Mouse (Mus musculus) right cerebral cortex, postnatal 10 days (tissue): ENCODE results near the gene Abtb2.

Experiments used
- DNase-seq, 2 experiments: peaks; one replicate each; pipeline ENCODE4 v3.0.0; 2021; ENCODE audit warnings: low spot score in 2 of 2

Abtb2 gene

DNA sequence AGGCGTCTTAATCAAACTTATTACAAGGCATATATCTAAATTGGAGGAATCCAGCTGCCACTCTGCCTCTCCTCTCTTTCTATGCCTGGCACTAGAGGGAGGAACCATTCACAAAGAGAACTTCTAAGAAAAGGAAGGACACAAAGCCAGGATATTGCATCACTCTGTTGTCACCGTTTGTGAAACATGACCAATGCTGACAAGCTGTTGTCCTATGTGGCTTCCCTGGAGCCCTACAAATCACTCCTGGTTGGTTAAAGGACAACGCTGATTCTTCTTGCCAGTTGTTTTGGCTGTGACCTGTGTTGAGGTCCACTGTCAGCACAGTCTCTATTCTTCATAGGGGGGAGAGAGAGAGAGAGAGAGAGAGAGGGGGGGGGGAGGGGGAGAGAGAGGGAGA lies 17.2 kb downstream of the Abtb2 start:
- DNase-seq = no peak

DNA sequence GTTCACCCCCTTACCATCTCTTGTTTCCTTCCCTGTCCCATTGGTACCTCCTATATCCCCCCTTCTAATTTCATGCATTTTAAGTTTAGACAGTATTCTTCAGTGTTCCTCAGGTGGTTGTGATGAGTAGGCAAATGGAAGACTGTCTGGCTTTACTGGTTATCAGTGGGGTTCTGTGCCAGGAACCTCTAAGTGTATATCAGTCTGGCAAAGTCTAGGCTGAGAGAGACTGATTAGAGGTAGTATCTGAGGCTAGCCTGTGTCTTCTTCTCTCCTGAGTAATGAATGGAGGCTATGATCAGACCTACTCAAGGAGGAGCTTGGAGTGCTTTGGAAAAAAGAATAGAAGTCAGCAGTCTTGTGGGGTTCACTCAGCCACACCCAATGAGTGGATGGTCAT lies 18.0 kb downstream of the Abtb2 start:
- no peak for DNase-seq

DNA sequence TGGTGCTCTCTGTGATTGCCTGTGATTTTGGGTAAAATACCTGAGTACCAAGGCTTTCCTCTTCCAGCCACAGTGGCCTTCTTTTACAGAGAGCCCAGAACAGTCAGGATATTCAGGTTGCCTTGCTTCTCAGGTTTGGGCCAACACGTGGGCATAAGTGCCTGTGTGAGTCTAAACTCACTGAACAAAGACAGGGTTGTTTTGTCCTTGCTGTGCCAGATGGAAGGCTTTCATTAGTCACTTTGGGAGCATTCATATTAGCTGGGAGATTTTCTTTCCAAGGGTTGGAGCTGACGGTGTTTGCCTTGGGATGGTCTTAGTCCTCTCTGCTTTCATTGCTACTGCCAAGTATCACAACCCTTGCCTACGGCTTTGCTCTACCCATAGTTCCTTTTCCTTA lies 20.3 kb downstream of the Abtb2 start:
- no peak for DNase-seq

DNA sequence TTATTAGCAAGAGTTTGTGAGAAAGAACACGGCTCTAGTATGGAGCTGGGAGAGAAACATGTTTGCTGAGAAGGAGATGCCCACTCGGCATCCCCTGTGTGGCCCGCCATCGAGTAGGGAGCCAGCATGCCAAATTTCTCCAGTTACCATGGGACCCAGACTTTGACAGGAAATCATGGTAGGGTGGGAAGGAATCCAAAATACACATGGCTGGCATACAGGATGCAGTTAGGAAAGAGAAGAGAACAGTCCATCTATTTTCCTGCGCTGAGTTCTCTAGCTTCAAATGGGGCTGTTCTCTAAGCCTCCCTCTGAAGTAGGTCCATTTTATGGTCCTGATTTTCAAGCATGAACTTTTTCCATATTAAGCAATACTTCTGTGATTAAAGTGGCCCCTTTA lies 22.7 kb downstream of the Abtb2 start:
- DNase-seq = no peak

DNA sequence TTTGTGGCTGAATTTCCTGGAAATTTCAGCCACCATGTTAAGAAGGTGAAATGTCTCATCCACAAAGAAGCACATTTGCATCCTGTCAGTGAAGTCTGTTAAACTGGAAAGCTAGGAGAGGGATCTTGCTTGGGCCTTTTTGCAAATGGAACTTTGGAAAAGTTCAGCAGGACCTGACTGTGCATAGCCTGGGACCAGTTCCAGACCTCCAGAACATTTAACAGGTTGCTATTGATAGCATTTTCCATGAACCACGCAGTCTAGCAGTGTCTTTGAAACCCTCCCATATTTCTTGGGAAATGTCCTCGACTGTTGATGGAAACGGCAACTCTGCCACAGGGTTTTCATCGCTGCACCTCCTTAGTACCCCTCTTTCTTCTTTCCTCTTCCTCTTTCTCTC lies 23.3 kb downstream of the Abtb2 start:
- no peak for DNase-seq

DNA sequence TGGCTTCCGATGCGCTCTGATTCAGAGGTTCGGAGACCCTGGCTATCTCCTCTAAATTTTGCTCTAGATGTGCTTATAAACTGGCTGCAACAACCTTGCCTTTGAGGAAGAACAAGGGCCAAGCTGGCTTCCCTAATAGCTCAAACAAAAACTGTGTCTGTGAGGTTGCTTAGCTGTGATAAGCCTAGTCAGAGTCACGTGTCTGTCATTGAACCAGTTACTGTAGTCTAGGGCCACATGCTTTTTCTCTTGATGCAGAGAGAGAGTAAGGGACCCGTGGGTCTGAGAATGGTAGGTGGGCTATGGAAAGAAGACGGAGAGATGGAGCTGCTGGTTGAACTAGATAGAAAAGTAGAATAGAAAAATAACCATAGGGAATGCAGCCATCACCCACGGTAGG lies 24.5 kb downstream of the Abtb2 start:
- DNase-seq = no peak

DNA sequence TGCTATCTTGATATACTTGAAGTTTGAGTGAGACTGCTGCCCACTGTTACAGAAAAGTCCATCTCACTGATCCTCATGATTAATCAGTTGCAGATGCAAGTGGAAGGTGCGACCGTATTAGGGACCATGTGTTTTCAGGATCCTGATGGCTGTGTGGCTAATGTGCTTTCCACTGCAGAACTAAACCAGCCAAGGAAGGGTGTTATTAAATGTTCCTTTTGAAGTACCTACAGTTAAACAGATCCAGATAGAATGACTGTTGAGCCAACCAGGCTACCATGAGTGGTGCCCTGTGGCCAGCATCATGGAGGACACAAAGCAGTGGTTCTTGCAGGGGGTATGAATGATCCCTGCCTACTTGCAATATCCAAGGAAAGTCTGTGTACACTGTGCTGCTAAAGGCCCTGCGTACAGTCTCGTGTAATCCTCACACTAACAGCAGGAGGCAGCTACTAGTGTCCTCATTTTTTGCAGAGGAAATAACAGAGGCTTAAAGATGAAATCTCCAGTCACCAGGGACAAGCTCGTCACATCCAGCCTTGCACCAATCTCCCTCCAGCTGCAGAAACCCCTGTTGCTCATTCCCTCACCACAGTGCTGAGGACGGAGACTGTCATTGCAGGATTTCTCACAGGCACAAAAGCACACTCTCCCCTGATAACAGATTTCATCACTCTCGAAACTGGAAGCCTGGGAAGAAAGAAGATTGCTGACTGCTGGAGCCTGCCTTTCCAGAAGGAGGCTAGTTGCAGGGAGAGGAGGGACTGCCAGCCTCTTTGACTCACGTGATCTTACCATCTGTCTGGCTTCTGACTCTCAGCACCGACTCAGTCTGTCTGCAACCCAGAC lies 25.9 kb downstream of the Abtb2 start:
- peak; percentile 44 to 71 for DNase-seq

DNA sequence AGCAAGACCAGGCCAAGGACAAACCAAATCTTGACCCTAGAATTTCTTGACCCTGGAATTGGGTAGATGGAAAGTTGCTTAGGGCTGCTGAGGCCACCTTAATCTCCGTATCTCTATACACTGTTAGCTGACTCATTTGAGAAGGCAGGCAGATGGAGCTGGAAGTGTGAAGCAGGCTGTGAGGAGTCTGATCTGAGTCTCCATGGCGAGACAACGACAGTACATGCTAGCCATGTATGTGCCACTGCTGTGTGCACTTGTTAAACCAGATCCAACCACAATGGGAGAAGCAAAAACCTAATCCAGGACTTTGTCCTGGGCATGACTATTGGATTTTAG lies 26.4 kb downstream of the Abtb2 start:
- DNase-seq = no peak

DNA sequence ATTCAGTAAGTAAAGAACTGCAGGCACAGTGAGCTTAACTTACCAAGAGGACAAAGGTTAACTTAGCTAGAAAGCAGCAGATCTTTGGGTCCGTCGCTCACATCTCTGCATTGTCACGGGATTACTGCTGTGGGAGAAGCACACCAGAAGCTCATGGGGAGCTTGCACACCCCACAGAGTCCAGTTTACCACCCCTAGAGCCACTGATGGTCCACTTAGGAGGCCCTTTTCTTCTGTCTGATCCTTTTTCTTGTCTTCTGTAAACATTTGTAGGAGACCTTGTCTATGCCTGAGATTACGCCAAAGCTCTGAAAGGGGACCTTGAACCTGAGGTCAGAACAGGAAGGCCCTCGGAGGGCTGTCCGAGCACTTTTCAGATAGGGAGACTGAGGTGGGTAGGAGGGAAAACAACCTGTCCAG lies 28.5 kb downstream of the Abtb2 start:
- no peak for DNase-seq

DNA sequence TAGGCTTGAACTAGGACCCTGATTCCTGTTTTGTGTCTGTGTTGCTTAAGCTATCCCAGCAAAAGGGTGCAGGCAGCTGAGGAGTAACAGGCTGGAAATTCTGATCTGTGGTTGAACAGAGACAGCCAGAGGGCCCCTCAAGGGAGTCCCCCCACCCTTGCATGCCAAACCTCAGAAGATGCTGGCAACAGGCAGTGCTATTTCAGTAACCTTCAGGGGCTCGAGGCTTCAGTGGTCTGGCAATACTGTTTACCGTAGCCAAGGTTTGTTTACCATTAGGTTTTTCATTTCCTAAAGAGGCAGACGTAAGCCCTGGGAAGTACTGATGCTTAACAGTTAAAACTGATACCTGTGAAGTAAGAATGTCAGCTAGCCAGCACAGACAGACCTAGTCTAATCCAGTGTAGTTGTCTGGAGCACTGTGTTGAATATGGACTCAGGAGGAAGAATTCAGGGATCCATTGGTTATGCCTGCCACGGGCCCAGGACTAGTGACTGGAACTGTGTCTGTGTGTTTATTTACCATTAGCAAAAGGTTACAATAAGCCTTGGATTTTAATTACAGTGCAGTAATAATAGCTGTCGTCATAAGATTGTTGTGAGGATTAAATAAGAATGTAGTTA lies 29.0 kb downstream of the Abtb2 start:
- DNase-seq = no peak

DNA sequence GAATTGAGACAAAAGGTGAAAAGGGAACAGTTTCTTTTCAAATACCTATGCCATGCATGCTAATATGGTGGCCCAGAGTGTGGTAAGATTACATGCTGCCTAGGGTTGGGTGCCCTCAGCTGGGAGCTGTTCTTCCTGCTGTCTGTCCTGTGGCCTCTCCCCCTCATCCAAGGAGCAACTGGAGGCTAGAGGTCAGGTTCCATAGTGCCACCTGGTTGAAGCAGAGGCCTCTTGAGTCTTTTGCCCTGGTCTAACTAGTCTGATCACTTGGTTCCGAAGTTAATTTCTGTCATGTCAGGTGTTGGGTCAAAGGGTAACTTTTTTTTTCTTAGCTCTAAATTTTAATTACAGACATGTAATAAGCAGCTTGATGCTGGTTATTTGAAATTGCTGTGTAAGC lies 33.2 kb downstream of the Abtb2 start:
- no peak for DNase-seq

DNA sequence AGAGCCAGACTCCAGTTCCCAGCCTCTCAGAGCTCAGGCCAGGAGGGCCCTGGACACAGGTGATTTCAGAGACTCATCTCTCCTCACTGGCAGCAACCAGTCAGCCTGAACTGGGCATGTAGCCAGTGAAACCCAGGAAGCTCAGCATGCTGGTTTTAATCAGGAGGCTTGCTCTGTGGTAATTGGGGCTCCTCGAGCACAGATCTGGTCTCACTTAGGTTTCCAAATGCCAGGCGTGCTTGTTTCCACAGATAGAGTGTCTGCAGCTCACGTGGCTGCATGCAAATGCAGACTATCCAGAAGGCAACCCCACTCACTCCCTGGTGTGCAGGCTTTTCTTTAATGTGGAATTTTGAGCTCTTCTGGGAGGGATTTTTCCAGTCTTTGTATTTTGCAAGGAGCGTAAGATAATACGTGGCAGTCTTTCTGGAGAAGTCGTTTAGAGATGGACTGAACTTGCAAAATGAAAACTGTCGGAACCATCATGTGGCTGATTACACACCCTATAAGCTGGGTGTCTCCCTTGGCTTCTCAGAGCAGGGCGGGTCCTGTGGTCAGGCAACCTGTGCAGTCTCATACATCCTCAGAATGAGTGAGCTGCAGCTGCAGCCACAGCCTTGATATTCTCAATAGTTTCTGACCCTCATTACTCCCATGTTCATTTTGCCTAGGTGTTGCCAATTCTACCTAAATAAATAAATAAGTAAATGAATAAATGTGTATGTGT lies 34.2 kb downstream of the Abtb2 start:
- DNase-seq = peak; percentile 73 to 78

DNA sequence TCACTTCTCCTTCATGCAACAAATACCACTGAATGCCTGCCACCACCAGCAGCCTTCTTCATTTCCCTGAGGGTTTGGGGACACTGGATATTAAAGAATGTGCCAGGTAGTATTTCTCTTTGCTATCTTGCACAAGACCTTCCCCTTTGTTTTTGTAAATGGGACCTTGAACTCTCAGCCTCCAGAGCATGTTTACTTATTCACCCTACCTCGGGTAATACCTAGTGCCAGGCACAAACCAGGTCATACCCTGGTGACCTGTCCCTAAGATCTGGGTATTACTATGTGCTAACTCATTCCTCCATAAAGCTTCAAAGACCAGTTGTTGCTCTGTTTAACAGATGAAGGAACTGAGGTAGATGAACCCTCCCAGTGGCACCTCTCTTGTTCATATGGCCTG lies 35.0 kb downstream of the Abtb2 start:
- DNase-seq = no peak

DNA sequence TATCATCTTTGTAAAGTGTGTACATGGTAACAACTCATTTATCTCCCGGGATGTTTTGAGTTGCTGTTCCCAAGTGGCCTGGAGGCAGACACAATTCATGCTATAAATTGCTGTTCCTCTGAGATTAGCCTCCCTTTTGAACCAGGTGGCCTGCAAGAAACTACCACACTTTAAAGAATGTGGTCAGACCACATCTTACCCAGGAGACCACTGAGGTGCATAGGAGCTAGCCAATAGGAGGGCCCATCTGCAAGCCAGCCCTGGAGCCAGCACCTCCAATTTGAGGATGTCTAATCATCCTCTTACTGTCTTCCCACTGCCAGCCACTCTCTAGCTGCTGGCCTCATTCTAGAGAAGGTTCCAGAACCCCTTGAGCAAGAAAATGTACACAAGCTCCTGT lies 35.4 kb downstream of the Abtb2 start:
- DNase-seq = no peak

DNA sequence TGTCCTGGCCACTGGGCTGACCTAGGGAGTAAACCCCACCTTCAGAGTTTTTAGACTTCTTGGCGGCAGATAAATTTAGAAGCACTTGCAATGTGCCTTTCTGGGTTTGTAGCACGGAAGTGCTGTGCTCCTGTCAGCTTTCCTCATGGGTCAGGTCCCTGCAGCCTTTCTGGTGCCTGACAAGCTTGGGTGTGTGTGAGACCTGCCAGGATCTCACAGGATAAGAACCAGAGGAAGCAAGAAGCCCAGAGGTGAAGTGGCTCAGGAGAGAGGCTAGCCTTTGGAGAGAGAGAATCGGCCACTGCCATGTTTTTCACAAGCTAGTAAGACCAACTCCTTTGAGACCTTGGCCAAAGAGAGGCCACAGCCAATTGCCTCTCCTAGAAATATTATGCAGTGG lies 37.1 kb downstream of the Abtb2 start:
- no peak for DNase-seq

DNA sequence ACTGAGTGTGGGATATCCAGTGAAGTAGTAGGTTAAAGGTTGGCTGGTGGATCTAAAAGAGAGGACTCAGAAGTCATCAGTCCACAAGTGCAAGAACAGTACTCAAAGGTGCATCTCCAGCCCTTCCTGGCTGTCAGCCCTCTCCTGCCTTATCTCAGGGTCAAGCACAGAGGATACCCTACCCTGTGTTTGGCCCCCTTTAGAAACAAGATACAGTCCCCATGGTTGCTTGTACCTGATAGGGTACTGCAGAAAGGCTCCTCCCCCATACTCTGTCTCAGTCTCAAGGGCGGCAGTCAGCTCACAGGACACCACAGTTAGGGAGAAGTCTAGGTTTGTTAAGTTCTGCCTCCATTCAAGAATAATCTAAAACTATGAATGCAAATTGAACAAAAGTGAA lies 37.8 kb downstream of the Abtb2 start:
- no peak for DNase-seq

DNA sequence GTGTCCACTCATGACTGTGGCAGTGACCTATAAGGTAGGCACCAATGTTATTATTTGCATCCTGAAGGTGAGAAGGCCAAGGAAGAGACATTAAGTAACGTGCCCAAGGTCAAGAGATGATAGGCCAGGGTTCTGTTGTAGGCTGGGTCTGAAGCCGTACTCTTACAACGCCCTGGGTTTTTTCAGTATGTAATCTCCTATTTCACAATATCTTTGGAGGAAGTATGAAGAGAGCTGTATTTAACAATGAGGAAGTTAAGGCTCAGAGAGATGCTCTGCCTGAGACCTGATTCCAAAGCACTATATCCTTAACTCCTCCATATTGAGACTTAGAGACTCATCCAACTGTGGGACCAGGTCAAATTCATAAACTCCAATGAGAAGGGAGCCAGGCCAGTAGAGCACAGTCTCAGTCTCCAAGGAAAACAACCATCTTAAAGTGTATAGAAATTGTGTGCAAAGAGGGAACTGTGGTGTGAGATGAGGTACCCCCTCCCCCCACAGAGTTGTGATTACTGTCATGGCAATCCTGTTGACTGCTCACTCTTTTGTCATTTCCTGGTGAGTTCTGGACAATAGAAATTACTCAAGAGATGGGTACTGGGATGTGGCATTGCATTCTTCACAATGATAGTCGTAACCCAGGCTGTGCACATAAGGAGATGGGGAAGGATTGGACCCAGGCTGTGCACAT lies 39.8 kb downstream of the Abtb2 start:
- no peak for DNase-seq

DNA sequence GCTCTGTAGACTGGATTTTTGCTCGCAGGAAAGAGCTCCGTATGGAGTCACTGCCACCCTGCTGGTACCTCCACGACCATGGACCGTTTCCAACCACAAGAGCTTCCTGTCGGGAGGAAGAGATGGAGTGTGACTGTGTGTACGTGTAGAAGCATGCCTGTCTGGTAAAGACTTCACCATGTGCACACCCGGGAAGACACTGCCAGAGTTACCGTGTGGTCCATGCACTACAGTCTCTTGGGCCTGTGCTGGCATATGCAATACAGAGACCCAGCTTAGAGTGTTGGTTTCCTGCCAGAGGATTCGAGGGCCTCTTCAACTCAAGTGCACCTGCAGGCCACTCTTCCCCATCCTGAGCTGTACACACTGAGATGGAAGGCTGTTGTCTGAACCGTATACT lies 41.8 kb downstream of the Abtb2 start:
- no peak for DNase-seq

DNA sequence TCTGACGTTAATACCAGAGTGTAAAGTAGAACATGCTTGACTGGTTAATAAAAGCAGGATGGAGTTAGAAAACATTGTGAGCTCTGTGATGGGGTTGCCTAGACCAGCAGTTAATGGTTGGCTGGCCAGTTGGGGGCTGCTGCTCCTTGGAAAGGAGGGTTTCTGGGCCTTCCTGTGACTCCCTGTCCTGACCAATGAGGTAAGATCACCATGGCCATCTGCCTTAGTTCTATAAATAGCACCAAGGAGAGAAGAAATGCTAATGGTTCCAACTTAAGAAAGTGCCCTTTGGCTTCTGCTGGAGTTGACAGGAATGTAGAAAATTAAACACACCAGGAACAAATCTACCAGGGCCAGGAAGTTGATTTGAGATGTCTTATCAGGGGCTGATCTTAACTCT lies 42.8 kb downstream of the Abtb2 start:
- DNase-seq = no peak

DNA sequence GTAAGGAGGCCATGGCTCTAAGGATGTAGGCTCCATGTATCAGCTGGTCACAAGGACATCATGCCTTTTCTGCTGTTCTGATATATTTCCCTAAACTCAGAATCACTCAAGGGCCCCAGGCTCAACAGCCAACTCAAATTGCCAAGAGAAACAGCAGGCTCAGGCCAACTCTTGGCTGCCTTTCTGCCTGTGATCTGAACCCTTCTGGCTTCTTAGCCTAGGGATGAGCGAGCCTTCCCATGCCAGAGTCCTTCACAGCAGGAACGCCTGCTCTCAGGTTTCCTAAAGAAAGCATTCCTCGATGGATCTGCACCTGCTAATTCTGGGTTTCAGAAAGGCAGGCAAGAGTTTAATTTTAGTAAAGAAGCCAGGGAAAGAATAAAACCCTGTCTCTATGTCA lies 43.4 kb downstream of the Abtb2 start:
- DNase-seq = peak in 1 of 2 experiments; percentile 34

DNA sequence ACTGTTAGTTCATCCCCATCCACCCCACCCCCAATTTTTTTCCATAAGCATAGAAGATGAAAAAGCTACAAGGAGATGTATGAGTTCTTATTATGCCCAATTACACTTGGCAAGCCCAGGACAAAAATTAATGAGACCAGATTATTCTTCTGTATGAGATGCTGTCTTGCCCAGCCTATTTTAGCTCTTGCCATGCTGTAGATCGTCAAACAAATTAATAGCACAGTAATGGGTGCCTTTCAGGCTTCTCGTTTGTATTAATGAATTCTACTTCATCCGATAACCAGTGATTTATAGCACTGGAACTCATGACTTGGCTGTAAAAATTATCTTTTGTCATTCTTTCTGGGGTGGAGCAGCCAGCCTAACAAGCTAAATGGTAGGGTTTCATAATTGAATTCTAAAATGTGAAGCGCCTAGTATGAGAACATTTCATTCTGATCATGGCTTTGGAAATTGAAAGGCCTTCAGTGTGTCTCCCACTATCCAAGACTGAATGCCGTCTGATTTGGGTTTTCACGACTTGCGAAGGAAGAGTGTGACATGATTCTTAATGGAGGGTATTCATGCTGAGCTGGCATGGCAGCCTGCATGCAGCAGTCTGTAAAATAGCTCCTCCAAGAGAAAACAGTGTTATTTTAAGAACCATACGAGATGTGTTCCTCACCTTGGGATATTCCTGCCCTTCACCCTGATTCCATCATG lies 44.9 kb downstream of the Abtb2 start:
- peak; percentile 34 to 43 for DNase-seq

DNA sequence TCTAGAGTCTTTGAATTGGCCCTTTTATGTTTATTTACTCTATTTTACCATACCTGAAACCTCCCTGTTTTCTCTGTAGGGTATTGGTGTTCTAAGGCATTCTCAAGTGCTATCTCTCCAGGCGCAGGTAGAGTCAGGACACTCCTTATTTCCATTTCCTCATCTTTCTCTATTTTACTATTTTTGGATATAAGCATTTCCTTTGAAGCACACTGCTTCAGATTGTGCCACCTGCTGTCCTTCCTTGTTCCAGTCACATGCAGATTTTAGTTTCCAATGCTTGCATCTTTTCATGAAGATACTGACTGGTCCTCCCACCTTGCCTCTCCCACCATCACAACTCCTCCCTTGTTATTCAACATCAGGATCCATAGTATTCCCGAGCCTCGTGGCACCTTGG lies 47.8 kb downstream of the Abtb2 start:
- DNase-seq = no peak
